Mouse (Mus musculus): Measurements from ENCODE around the gene Ptpn11. TPM values are rescaled to one million over a fixed set of nuclear protein-coding genes. Genes with fewer than 3 reads are reported as not detected.
A peak's percentile ranks its signal among the peaks of the same experiment; 100 is the strongest.

Ptpn11 gene
- polyA plus RNA-seq, 1 experiment, result 78.7 TPM

GRCm38 (mm10) chr5:121115391-121116157 lies 75.6 kb downstream of the Ptpn11 start:
- H3K36me3 ChIP-seq (ENCODE audit: control insufficient read depth, insufficient read depth), result no peaks in the 10 kb centered on the region
- no peak overlapping the region for H3K4me3 ChIP-seq
- TF ChIP-seq CEBPB (IDR thresholded peaks at IDR 0.05; ENCODE audit: insufficient read depth, poor library complexity, severe bottlenecking), result no peak
- TF ChIP-seq MAX (IDR thresholded peaks at IDR 0.05; ENCODE audit: low read depth), result no peak
- no peak for TF ChIP-seq TCF3 (IDR thresholded peaks at IDR 0.05; ENCODE audit: insufficient read length, low read depth)
- no peak for TF ChIP-seq SRF (IDR thresholded peaks at IDR 0.05; ENCODE audit: control insufficient read depth, insufficient read length, low read depth)
- no peak for TF ChIP-seq MYOD1 (IDR thresholded peaks at IDR 0.05; ENCODE audit: control insufficient read depth in 1 of 3, insufficient read length in 2 of 3, low read depth in 2 of 3)
- TF ChIP-seq POLR2AphosphoS2 (IDR thresholded peaks at IDR 0.05; ENCODE audit: insufficient read length, low read depth), result no peak
- no peak for TF ChIP-seq USF1 (IDR thresholded peaks at IDR 0.05; ENCODE audit: low read depth)
- TF ChIP-seq E2F4 (IDR thresholded peaks at IDR 0.05; ENCODE audit: insufficient read depth), result no peak
- no peak for TF ChIP-seq POLR2A (IDR thresholded peaks at IDR 0.05; ENCODE audit: insufficient read length, low read depth)
- no peak for TF ChIP-seq REST (IDR thresholded peaks at IDR 0.05; ENCODE audit: insufficient read depth, insufficient read length)
- TF ChIP-seq MYOG (IDR thresholded peaks at IDR 0.05; ENCODE audit: control insufficient read depth in 1 of 3, insufficient read depth in 1 of 3, insufficient read length in 2 of 3, low read depth in 2 of 3), result no peak

GRCm38 (mm10) chr5:121114151-121114550 lies 77.0 kb downstream of the Ptpn11 start:
- Histone ChIP-seq H3K36me3 (ENCODE audit: control insufficient read depth, insufficient read depth) (no peaks in the 10 kb centered on the region), H3K4me3 (no peak overlapping the region), H3K4me2 (ENCODE audit: low read depth) (no peak overlapping the region), H3K27me3 (ENCODE audit: control insufficient read depth, insufficient read depth, insufficient read length) (no peaks in the 10 kb centered on the region), H3ac (ENCODE audit: control insufficient read depth, insufficient read length) (no peak overlapping the region), H3K79me2 (ENCODE audit: control insufficient read depth, insufficient read depth) (no peaks in the 10 kb centered on the region)
- TF ChIP-seq POLR2AphosphoS2 (IDR thresholded peaks at IDR 0.05; ENCODE audit: insufficient read length, low read depth) (no peak), MAX (IDR thresholded peaks at IDR 0.05; ENCODE audit: low read depth) (no peak), E2F4 (IDR thresholded peaks at IDR 0.05; ENCODE audit: insufficient read depth) (no peak), MYOG (IDR thresholded peaks at IDR 0.05; ENCODE audit: control insufficient read depth in 1 of 3, insufficient read depth in 1 of 3, insufficient read length in 2 of 3, low read depth in 2 of 3) (no peak), SRF (IDR thresholded peaks at IDR 0.05; ENCODE audit: control insufficient read depth, insufficient read length, low read depth) (no peak), TCF3 (IDR thresholded peaks at IDR 0.05; ENCODE audit: insufficient read length, low read depth) (no peak), REST (IDR thresholded peaks at IDR 0.05; ENCODE audit: insufficient read depth, insufficient read length) (no peak), USF1 (IDR thresholded peaks at IDR 0.05; ENCODE audit: low read depth) (no peak), MYOD1 (IDR thresholded peaks at IDR 0.05; ENCODE audit: control insufficient read depth in 1 of 3, insufficient read length in 2 of 3, low read depth in 2 of 3) (no peak), CEBPB (IDR thresholded peaks at IDR 0.05; ENCODE audit: insufficient read depth, poor library complexity, severe bottlenecking) (no peak), TCF12 (IDR thresholded peaks at IDR 0.05; ENCODE audit: insufficient read depth, poor library complexity, severe bottlenecking) (no peak), POLR2A (IDR thresholded peaks at IDR 0.05; ENCODE audit: insufficient read length, low read depth) (no peak)

More at GRCm38 (mm10) chr5:121115391-121116157, 75.6 kb downstream of the Ptpn11 start:
- H3K27me3 ChIP-seq (ENCODE audit: control insufficient read depth, insufficient read depth, insufficient read length), result no peaks in the 10 kb centered on the region
- H3ac ChIP-seq (ENCODE audit: control insufficient read depth, insufficient read length), result no peak overlapping the region
- no peak overlapping the region for H3K4me2 ChIP-seq (ENCODE audit: low read depth)
- H3K79me2 ChIP-seq (ENCODE audit: control insufficient read depth, insufficient read depth), result no peaks in the 10 kb centered on the region

- no peaks in the 10 kb centered on the region for H3K27me3 ChIP-seq (ENCODE audit: control insufficient read depth, insufficient read depth, insufficient read length)
- H3K4me2 ChIP-seq (ENCODE audit: low read depth), result no peak overlapping the region
- no peak overlapping the region for H3ac ChIP-seq (ENCODE audit: control insufficient read depth, insufficient read length)
- H3K79me2 ChIP-seq (ENCODE audit: control insufficient read depth, insufficient read depth), result no peaks in the 10 kb centered on the region
- H3K36me3 ChIP-seq (ENCODE audit: control insufficient read depth, insufficient read depth), result no peaks in the 10 kb centered on the region
- no peak overlapping the region for H3K4me3 ChIP-seq
- no peak for TF ChIP-seq POLR2A (IDR thresholded peaks at IDR 0.05; ENCODE audit: insufficient read length, low read depth)
- no peak for TF ChIP-seq TCF3 (IDR thresholded peaks at IDR 0.05; ENCODE audit: insufficient read length, low read depth)
- TF ChIP-seq MYOD1 (IDR thresholded peaks at IDR 0.05; ENCODE audit: control insufficient read depth in 1 of 3, insufficient read length in 2 of 3, low read depth in 2 of 3), result no peak
- TF ChIP-seq POLR2AphosphoS2 (IDR thresholded peaks at IDR 0.05; ENCODE audit: insufficient read length, low read depth), result no peak
- TF ChIP-seq REST (IDR thresholded peaks at IDR 0.05; ENCODE audit: insufficient read depth, insufficient read length), result no peak
- no peak for TF ChIP-seq MYOG (IDR thresholded peaks at IDR 0.05; ENCODE audit: control insufficient read depth in 1 of 3, insufficient read depth in 1 of 3, insufficient read length in 2 of 3, low read depth in 2 of 3)
- TF ChIP-seq TCF12 (IDR thresholded peaks at IDR 0.05; ENCODE audit: insufficient read depth, poor library complexity, severe bottlenecking), result no peak
- TF ChIP-seq MAX (IDR thresholded peaks at IDR 0.05; ENCODE audit: low read depth), result no peak
- no peak for TF ChIP-seq SRF (IDR thresholded peaks at IDR 0.05; ENCODE audit: control insufficient read depth, insufficient read length, low read depth)
- TF ChIP-seq CEBPB (IDR thresholded peaks at IDR 0.05; ENCODE audit: insufficient read depth, poor library complexity, severe bottlenecking), result no peak
- TF ChIP-seq E2F4 (IDR thresholded peaks at IDR 0.05; ENCODE audit: insufficient read depth), result no peak
- no peak for TF ChIP-seq USF1 (IDR thresholded peaks at IDR 0.05; ENCODE audit: low read depth)
Measured at GRCm38 (mm10) chr5:121112390-121112789, 78.8 kb downstream of the Ptpn11 start.

GRCm38 (mm10) chr5:121111106-121111915 lies 79.9 kb downstream of the Ptpn11 start:
- TF ChIP-seq MYOD1 (IDR thresholded peaks at IDR 0.05; ENCODE audit: control insufficient read depth in 1 of 3, insufficient read length in 2 of 3, low read depth in 2 of 3) (peak in 2 of 3 experiments; percentile 42 to 66), MAX (IDR thresholded peaks at IDR 0.05; ENCODE audit: low read depth) (no peak), REST (IDR thresholded peaks at IDR 0.05; ENCODE audit: insufficient read depth, insufficient read length) (no peak), E2F4 (IDR thresholded peaks at IDR 0.05; ENCODE audit: insufficient read depth) (no peak), POLR2AphosphoS2 (IDR thresholded peaks at IDR 0.05; ENCODE audit: insufficient read length, low read depth) (no peak), USF1 (IDR thresholded peaks at IDR 0.05; ENCODE audit: low read depth) (no peak), TCF3 (IDR thresholded peaks at IDR 0.05; ENCODE audit: insufficient read length, low read depth) (no peak), SRF (IDR thresholded peaks at IDR 0.05; ENCODE audit: control insufficient read depth, insufficient read length, low read depth) (no peak), POLR2A (IDR thresholded peaks at IDR 0.05; ENCODE audit: insufficient read length, low read depth) (peak; percentile 17), MYOG (IDR thresholded peaks at IDR 0.05; ENCODE audit: control insufficient read depth in 1 of 3, insufficient read depth in 1 of 3, insufficient read length in 2 of 3, low read depth in 2 of 3) (peak in 2 of 3 experiments; percentile 8 to 52), CEBPB (IDR thresholded peaks at IDR 0.05; ENCODE audit: insufficient read depth, poor library complexity, severe bottlenecking) (no peak), TCF12 (IDR thresholded peaks at IDR 0.05; ENCODE audit: insufficient read depth, poor library complexity, severe bottlenecking) (no peak)
- Histone ChIP-seq H3K4me2 (ENCODE audit: low read depth) (peak overlapping the region; percentile 45), H3ac (ENCODE audit: control insufficient read depth, insufficient read length) (no peak overlapping the region), H3K36me3 (ENCODE audit: control insufficient read depth, insufficient read depth) (no peaks in the 10 kb centered on the region), H3K4me3 (no peak overlapping the region), H3K79me2 (ENCODE audit: control insufficient read depth, insufficient read depth) (no peaks in the 10 kb centered on the region), H3K27me3 (ENCODE audit: control insufficient read depth, insufficient read depth, insufficient read length) (no peaks in the 10 kb centered on the region)

Data from myocyte (in vitro differentiated cells).